Comparison of ENCODE assay signal across 9 mouse cellular contexts in genomic region chr12:28784355-28784754, GRCm38 (mm10). TPM values are rescaled to one million over a fixed set of nuclear protein-coding genes. Genes with fewer than 3 reads are reported as not detected.
A peak's percentile ranks its signal among the peaks of the same experiment; 100 is the strongest.
DNase-seq lines count a peak whose midpoint lies in the region; ATAC-seq and TF ChIP-seq lines count a peak whose summit lies in the region.
"Had no signal": no experiment of that assay in that cellular context is flagged by ENCODE, and none has a peak within 500 bp of the region (broad histone marks: within the 10 kb centered on the region; RNA-seq: fewer than 3 reads in every experiment).

No protein-coding gene starts in this region.

- no peak overlapping the region for H3K9ac ChIP-seq in neural tube, embryonic 11.5 days (ENCODE audit: low read length)
- no peak overlapping the region for H3K9ac ChIP-seq in forebrain, postnatal 0 days
- no peak overlapping the region for H3K9ac ChIP-seq in neural tube, embryonic 12.5 days

- no peak overlapping the region for H3K4me3 ChIP-seq in neural tube, embryonic 11.5 days (ENCODE audit: low read depth, low read length)
- H3K4me3 ChIP-seq in forebrain, postnatal 0 days (ENCODE audit: low read depth, low read length) = no peak overlapping the region
- H3K4me3 ChIP-seq in neural tube, embryonic 12.5 days = no peak overlapping the region
- H3K4me3 ChIP-seq: myocyte had no signal

- ATAC-seq in neural tube, embryonic 11.5 days (ENCODE audit: insufficient read depth, low FRiP score, low TSS enrichment) = no peak
- ATAC-seq in forebrain, postnatal 0 days = peak; percentile 71
- ATAC-seq in neural tube, embryonic 12.5 days (ENCODE audit: low FRiP score, low read depth) = peak; percentile 42; the same call in 1 of the 2 replicates

- no peak overlapping the region for H3K27ac ChIP-seq in neural tube, embryonic 11.5 days (ENCODE audit: low read depth, low read length)
- H3K27ac ChIP-seq in forebrain, postnatal 0 days (ENCODE audit: low read depth, low read length) = no peak overlapping the region
- H3K27ac ChIP-seq in neural tube, embryonic 12.5 days = no peak overlapping the region

- WGBS in neural tube, embryonic 11.5 days = 30% methylated on average over 4 of the region's 4 CpGs
- 25% methylated on average over 4 of the region's 4 CpGs for WGBS in forebrain, postnatal 0 days
- WGBS in neural tube, embryonic 12.5 days = 38% methylated on average over 4 of the region's 4 CpGs

- H3K4me1 ChIP-seq in neural tube, embryonic 11.5 days (ENCODE audit: control insufficient read depth, insufficient read depth, low read length) = peaks cover 34% of the 10 kb centered on the region
- no peaks in the 10 kb centered on the region for H3K4me1 ChIP-seq in forebrain, postnatal 0 days (ENCODE audit: insufficient read depth)
- H3K4me1 ChIP-seq in neural tube, embryonic 12.5 days = peaks cover 52% of the 10 kb centered on the region

- no peaks in the 10 kb centered on the region for H3K27me3 ChIP-seq in neural tube, embryonic 11.5 days (ENCODE audit: control insufficient read depth, insufficient read depth, low read length)
- H3K27me3 ChIP-seq in forebrain, postnatal 0 days (ENCODE audit: insufficient read depth, low read length) = no peaks in the 10 kb centered on the region
- H3K27me3 ChIP-seq in neural tube, embryonic 12.5 days (replicated peaks) = no peaks in the 10 kb centered on the region

- no peaks in the 10 kb centered on the region for H3K36me3 ChIP-seq in neural tube, embryonic 11.5 days (ENCODE audit: control insufficient read depth, insufficient read depth, low read length)
- no peaks in the 10 kb centered on the region for H3K36me3 ChIP-seq in forebrain, postnatal 0 days (ENCODE audit: insufficient read depth)
- H3K36me3 ChIP-seq in neural tube, embryonic 12.5 days = no peaks in the 10 kb centered on the region

- DNase-seq in cerebellum, postnatal 14 days = peak; percentile 42 to 67
- no peak for DNase-seq in cerebellum, adult 11 months
- peak; percentile 36 for DNase-seq in neural tube, embryonic 11.5 days (ENCODE audit: low spot score)
- no peak for DNase-seq in neural tube, embryonic 10.5 days (ENCODE audit: extremely low spot score, low spot score)
- no peak for DNase-seq in forebrain, postnatal 0 days
- DNase-seq in kidney, postnatal 10 days = peak; percentile 50
- DNase-seq in urinary bladder, adult 2 months (ENCODE audit: low spot score) = no peak

- no peak overlapping the region for H3K4me2 ChIP-seq in neural tube, embryonic 11.5 days (ENCODE audit: low read depth)
- no peak overlapping the region for H3K4me2 ChIP-seq in forebrain, postnatal 0 days (ENCODE audit: low read depth)
- H3K4me2 ChIP-seq in neural tube, embryonic 12.5 days (replicated peaks) = 0 out of 2 replicates have a peak overlapping the region, but pooled peaks have one; percentile 18

- H3K9me3 ChIP-seq in neural tube, embryonic 11.5 days (ENCODE audit: control insufficient read depth, low read length) = no peaks in the 10 kb centered on the region
- no peaks in the 10 kb centered on the region for H3K9me3 ChIP-seq in forebrain, postnatal 0 days (ENCODE audit: low read length)
- no peaks in the 10 kb centered on the region for H3K9me3 ChIP-seq in neural tube, embryonic 12.5 days

- TF ChIP-seq CTCF in forebrain, postnatal 0 days (IDR thresholded peaks at IDR 0.05; ENCODE audit: low read depth) = peak; percentile 60

RNA-seq across cellular contexts. Expression of gene Eipr1, which starts 32.8 kb away (rescaled TPM):
- 55.1 and 56.4 TPM in 2 replicates for polyA plus RNA-seq in neural tube, embryonic 11.5 days (2014; fragmentation: Nextera tagmentation; extraction: Ambion mirVana)
- total RNA-seq in forebrain, postnatal 0 days (2014; rRNA removed) = 60.8 and 63.6 TPM in 2 replicates
- 66.6 and 78.7 TPM in 2 replicates for polyA plus RNA-seq in forebrain, postnatal 0 days (2015; fragmentation: Nextera tagmentation; extraction: Ambion mirVana)
- polyA plus RNA-seq in neural tube, embryonic 12.5 days (2016; fragmentation: Nextera tagmentation; extraction: Ambion mirVana) = 54.6 and 57.4 TPM in 2 replicates
- polyA plus RNA-seq in urinary bladder, adult 2 months (2012; rRNA removed) = 15.2 and 16.9 TPM in 2 replicates

RNA-seq across cellular contexts. Expression of gene Trappc12, which starts 34.1 kb away (rescaled TPM):
- polyA plus RNA-seq in neural tube, embryonic 11.5 days (2014; fragmentation: Nextera tagmentation; extraction: Ambion mirVana) = 36.7 and 38.7 TPM in 2 replicates
- 49.1 and 55.6 TPM in 2 replicates for total RNA-seq in forebrain, postnatal 0 days (2014; rRNA removed)
- 32.0 and 37.8 TPM in 2 replicates for polyA plus RNA-seq in forebrain, postnatal 0 days (2015; fragmentation: Nextera tagmentation; extraction: Ambion mirVana)
- 41.0 and 42.4 TPM in 2 replicates for polyA plus RNA-seq in neural tube, embryonic 12.5 days (2016; fragmentation: Nextera tagmentation; extraction: Ambion mirVana)
- 37.5 and 41.7 TPM in 2 replicates for polyA plus RNA-seq in urinary bladder, adult 2 months (2012; rRNA removed)

Comparison
In these comparisons a context has a peak if more than half of its experiments do, and no peak if none do; other contexts are left out.
1. DNase-seq: peak in cerebellum, postnatal 14 days (2 of 2), neural tube, embryonic 11.5 days (single experiment) and kidney, postnatal 10 days (single experiment); none in cerebellum, adult 11 months (single experiment), neural tube, embryonic 10.5 days (single experiment), forebrain, postnatal 0 days (single experiment) and urinary bladder, adult 2 months (single experiment).